Mouse (Mus musculus): ENCODE data around the gene St5. TPM values are rescaled to one million over a fixed set of nuclear protein-coding genes. Genes with fewer than 3 reads are reported as not detected.

The St5 gene
- polyA plus RNA-seq, 1 experiment from 2014 or later: 68.7 TPM

DNA sequence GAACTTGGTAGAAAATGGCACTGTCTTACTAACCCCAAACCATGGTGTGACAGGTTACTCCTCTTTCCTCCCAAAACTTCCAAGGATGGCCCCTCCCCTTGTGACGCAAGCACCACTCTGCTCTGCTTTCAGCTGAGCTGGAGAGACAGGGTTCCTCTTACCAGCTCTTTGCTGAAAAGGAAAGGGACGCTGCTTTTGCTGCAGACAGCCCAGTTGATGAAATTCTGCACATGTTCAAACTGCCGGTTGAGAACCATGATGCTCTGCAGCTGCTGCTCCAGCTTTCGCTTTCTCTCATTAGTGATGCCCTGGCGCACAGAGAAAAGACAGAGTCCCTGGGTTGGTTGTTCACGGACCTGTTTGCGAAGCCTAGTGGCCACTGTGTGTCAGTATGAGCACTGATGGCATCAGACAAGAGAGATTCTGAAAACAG is 222.6 kb downstream of the St5 start:
- 30% methylated on average over 7 of the region's 7 CpGs for WGBS
- Histone ChIP-seq H3K27me3 (replicated peaks; ENCODE audit: control insufficient read depth, insufficient read depth, low read length) (no peaks in the 10 kb centered on the region), H3K9me3 (ENCODE audit: control insufficient read depth, low read length) (no peaks in the 10 kb centered on the region), H3K36me3 (ENCODE audit: control insufficient read depth, insufficient read depth, low read length) (no peaks in the 10 kb centered on the region), H3K4me2 (ENCODE audit: low read length) (peak overlapping the region; percentile 14; the same call in 1 of the 2 replicates), H3K4me1 (replicated peaks; ENCODE audit: control insufficient read depth, insufficient read depth, low read length) (no peaks in the 10 kb centered on the region), H3K9ac (ENCODE audit: low read length) (no peak overlapping the region), H3K4me3 (ENCODE audit: low read depth, low read length) (no peak overlapping the region), H3K27ac (ENCODE audit: low read depth) (no peak overlapping the region)
- peak; percentile 56 for ATAC-seq (replicated peaks; ENCODE audit: low FRiP score, low TSS enrichment, low read depth)
- DNase-seq (ENCODE audit: low spot score): no peak

DNA sequence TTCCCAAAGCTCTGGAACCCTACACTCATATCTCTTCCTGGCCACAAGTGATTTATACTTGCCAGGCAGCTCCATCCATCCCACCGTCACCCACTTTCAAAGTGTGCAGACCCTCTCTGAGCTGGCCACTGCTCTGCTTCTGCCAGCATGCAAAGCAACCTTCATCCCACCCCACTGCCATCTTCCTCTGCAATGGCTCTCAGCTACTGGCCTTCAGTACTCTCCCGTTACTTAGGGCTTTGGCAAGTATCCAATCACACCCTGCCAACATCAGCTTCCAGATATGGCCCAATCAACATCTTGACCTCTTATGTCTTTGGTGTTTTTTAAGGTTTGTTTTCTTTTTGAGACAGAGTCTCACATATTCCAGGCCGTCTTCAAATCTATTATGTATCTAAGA is 225.5 kb downstream of the St5 start:
- DNase-seq (ENCODE audit: low spot score) (no peak), ATAC-seq (replicated peaks; ENCODE audit: low FRiP score, low TSS enrichment, low read depth) (no peak)
- Histone ChIP-seq H3K27me3 (replicated peaks; ENCODE audit: control insufficient read depth, insufficient read depth, low read length) (no peaks in the 10 kb centered on the region), H3K9ac (ENCODE audit: low read length) (no peak overlapping the region), H3K4me1 (replicated peaks; ENCODE audit: control insufficient read depth, insufficient read depth, low read length) (no peaks in the 10 kb centered on the region), H3K9me3 (ENCODE audit: control insufficient read depth, low read length) (no peaks in the 10 kb centered on the region), H3K36me3 (ENCODE audit: control insufficient read depth, insufficient read depth, low read length) (no peaks in the 10 kb centered on the region), H3K4me2 (ENCODE audit: low read length) (no peak overlapping the region), H3K4me3 (ENCODE audit: low read depth, low read length) (no peak overlapping the region), H3K27ac (ENCODE audit: low read depth) (no peak overlapping the region)
- WGBS: 73% methylated on average over 3 of the region's 3 CpGs

Small RNA genes within 50 kb of the gene (microRNA-seq; reads per million reads assigned to microRNA genes)
- gene Gm47284: not detected

Other genes starting within 250 kb of the St5 start
- 0.15 TPM in 1 of 2 replicates, not detected in the other for gene Trim66, start 195.5 kb downstream of the St5 start, polyA plus RNA-seq (2014; fragmentation: Nextera tagmentation; extraction: Ambion mirVana)
- gene Rpl27a, start 184.5 kb downstream of the St5 start, polyA plus RNA-seq (2014; fragmentation: Nextera tagmentation; extraction: Ambion mirVana): 164 and 177 TPM in 2 replicates
- 29.0 and 30.9 TPM in 2 replicates for gene Akip1, start 85 bp upstream of the St5 start, polyA plus RNA-seq (2014; fragmentation: Nextera tagmentation; extraction: Ambion mirVana)
- gene BC051019, start 20.2 kb upstream of the St5 start, polyA plus RNA-seq (2014; fragmentation: Nextera tagmentation; extraction: Ambion mirVana): not detected in 2 replicates
- 0.46 TPM in 1 of 2 replicates, not detected in the other for gene Ascl3, start 28.1 kb upstream of the St5 start, polyA plus RNA-seq (2014; fragmentation: Nextera tagmentation; extraction: Ambion mirVana)
- 51.3 and 52.2 TPM in 2 replicates for gene Tmem9b, start 49.3 kb upstream of the St5 start, polyA plus RNA-seq (2014; fragmentation: Nextera tagmentation; extraction: Ambion mirVana)
- gene Nrip3, start 78.4 kb upstream of the St5 start, polyA plus RNA-seq (2014; fragmentation: Nextera tagmentation; extraction: Ambion mirVana): 0.30 and 0.55 TPM in 2 replicates
- 1.6 and 1.7 TPM in 2 replicates for gene Scube2, start 162.1 kb upstream of the St5 start, polyA plus RNA-seq (2014; fragmentation: Nextera tagmentation; extraction: Ambion mirVana)

All from intestine, embryonic 14.5 days (tissue).